8 mouse cellular contexts compared by ENCODE assay signal in genomic region chr11:20035343-20035928, GRCm38 (mm10).
DNase-seq lines count a peak whose midpoint lies in the region; ATAC-seq and TF ChIP-seq lines count a peak whose summit lies in the region.

No protein-coding gene starts in this region.

- peak; percentile 51 for DNase-seq in layer of hippocampus, adult 11-12 months (ENCODE audit: low spot score)
- no peak for DNase-seq in layer of hippocampus, postnatal 25 days (ENCODE audit: extremely low spot score in 1 of 2, low spot score in 1 of 2)
- DNase-seq in G1E (ENCODE audit: low spot score), result peak; percentile 37
- peak; percentile 74 to 88 for DNase-seq in frontal cortex, adult 2 months (ENCODE audit: extremely low spot score in 1 of 2, low spot score in 1 of 2)
- peak; percentile 56 for DNase-seq in naive thymus-derived CD4-positive, alpha-beta T cell, adult 2 months (ENCODE audit: low read depth)
- DNase-seq in heart, adult 9 months (ENCODE audit: low spot score in 2 of 2), result no peak
- no peak for DNase-seq in kidney, adult 11 months

- no peak overlapping the region for H3K9ac ChIP-seq in neural tube, embryonic 15.5 days (replicated peaks)

- no peak overlapping the region for H3K27ac ChIP-seq in neural tube, embryonic 15.5 days (replicated peaks)

- peaks cover 11% of the 10 kb centered on the region for H3K4me1 ChIP-seq in G1E (ENCODE audit: insufficient read depth, low read depth, low read length)
- H3K4me1 ChIP-seq in neural tube, embryonic 15.5 days, result peaks cover 19% of the 10 kb centered on the region

- no peaks in the 10 kb centered on the region for H3K9me3 ChIP-seq in G1E (replicated peaks)
- H3K9me3 ChIP-seq in neural tube, embryonic 15.5 days (replicated peaks), result no peaks in the 10 kb centered on the region

- peaks cover 23% of the 10 kb centered on the region; the same call in 1 of the 2 replicates for H3K27me3 ChIP-seq in G1E (ENCODE audit: insufficient read depth, low read length)
- no peaks in the 10 kb centered on the region for H3K27me3 ChIP-seq in neural tube, embryonic 15.5 days (replicated peaks)

- WGBS in neural tube, embryonic 15.5 days, result 60% methylated on average over 11 of the region's 11 CpGs

- ATAC-seq in G1E (ENCODE audit: extremely low read depth, insufficient number of reproducible peaks, low FRiP score, poor library complexity, severe bottlenecking), result peak; percentile 40
- no peak for ATAC-seq in neural tube, embryonic 15.5 days (ENCODE audit: low FRiP score)

- H3K36me3 ChIP-seq in G1E (replicated peaks), result no peaks in the 10 kb centered on the region
- H3K36me3 ChIP-seq in neural tube, embryonic 15.5 days, result no peaks in the 10 kb centered on the region

- H3K4me2 ChIP-seq in neural tube, embryonic 15.5 days, result no peak overlapping the region

- H3K4me3 ChIP-seq in G1E (ENCODE audit: low read depth, low read length), result no peak overlapping the region
- H3K4me3 ChIP-seq in neural tube, embryonic 15.5 days (replicated peaks), result no peak overlapping the region

- TF ChIP-seq CTCF in G1E (IDR thresholded peaks at IDR 0.05; ENCODE audit: low read depth, low read length), result no peak

Comparison
In these comparisons a context has a peak if more than half of its experiments do, and no peak if none do; other contexts are left out.
1. DNase-seq: peak in layer of hippocampus, adult 11-12 months (single experiment), G1E (single experiment), frontal cortex, adult 2 months (2 of 2) and naive thymus-derived CD4-positive, alpha-beta T cell, adult 2 months (single experiment); none in layer of hippocampus, postnatal 25 days (0 of 2), heart, adult 9 months (0 of 2) and kidney, adult 11 months (single experiment).